Mouse (Mus musculus) midbrain, embryonic 14.5 days (tissue): ENCODE measurements around the gene Meaf6. TPM values are rescaled to one million over a fixed set of nuclear protein-coding genes. Genes with fewer than 3 reads are reported as not detected.

Experiments
- ATAC-seq: fragments of 200-750 bp; cut with Nextera tagmentation; 2 replicates; pipeline ENCODE4 v1.8.0; 2017; ENCODE audit warnings: moderate number of reproducible peaks, moderate library complexity; ENCODE audit not compliant: low FRiP score, low TSS enrichment
- DNase-seq: peaks from one replicate; pipeline ENCODE4 v3.0.0-alpha.2; 2015
- H3K27ac ChIP-seq: fragments of 300-500 bp; sonication (generic); replicated peaks from 2 replicates; pipeline ENCODE4 v1.5.1; 2014; ENCODE audit warnings: mild to moderate bottlenecking, low read depth, low read length, moderate library complexity
- H3K27me3 ChIP-seq: fragments of 300-500 bp; sonication (generic); 2 replicates; pipeline ENCODE4 v1.6.1; 2014; ENCODE audit warnings: low read length, control low read depth, mixed read lengths; ENCODE audit not compliant: control insufficient read depth, insufficient read depth
- H3K36me3 ChIP-seq: fragments of 300-500 bp; sonication (generic); 2 replicates; pipeline ENCODE4 v1.6.1; 2014; ENCODE audit warnings: low read length, control low read depth; ENCODE audit not compliant: control insufficient read depth, insufficient read depth
- H3K4me1 ChIP-seq: fragments of 300-500 bp; sonication (generic); 2 replicates; pipeline ENCODE4 v1.6.1; 2014; ENCODE audit warnings: mild to moderate bottlenecking, antibody characterized with exemption, low read length, control low read depth; ENCODE audit not compliant: control insufficient read depth, insufficient read depth
- H3K4me2 ChIP-seq: fragments of 300-500 bp; sonication (generic); 2 replicates; pipeline ENCODE4 v1.6.1; 2014; ENCODE audit warnings: mild to moderate bottlenecking, low read length, moderate library complexity
- H3K4me3 ChIP-seq: fragments of 300-500 bp; sonication (generic); replicated peaks from 2 replicates; pipeline ENCODE4 v1.5.1; 2014; ENCODE audit warnings: low read depth, low read length
- H3K9ac ChIP-seq: fragments of 300-500 bp; sonication (generic); replicated peaks from 2 replicates; pipeline ENCODE4 v1.6.1; 2014; ENCODE audit warnings: mild to moderate bottlenecking, low read length, moderate library complexity
- H3K9me3 ChIP-seq: fragments of 300-500 bp; sonication (generic); 2 replicates; pipeline ENCODE4 v1.6.1; 2016; ENCODE audit warnings: low read length, control low read depth, mixed read lengths; ENCODE audit not compliant: control insufficient read depth
- WGBS: fragments of 180-500 bp; shearing (Covaris S2); extraction: QIAGEN DNeasy Blood & Tissue Kit; methylation state at CpG from one replicate; pipeline ENCODE4 v1.1.7; 2014; 5-methylcytosine and 5-hydroxymethylcytosine counted together
- polyA plus RNA-seq: library from polyadenylated mRNA; unstranded; fragments of >200 nt; fragmentation: Nextera tagmentation; extraction: Ambion mirVana; gene quantifications from 2 replicates; pipeline ENCODE4 v1.2.1, GENCODE M21; 2014

The Meaf6 gene
- polyA plus RNA-seq, 1 experiment from 2014 or later = 183 TPM

DNA sequence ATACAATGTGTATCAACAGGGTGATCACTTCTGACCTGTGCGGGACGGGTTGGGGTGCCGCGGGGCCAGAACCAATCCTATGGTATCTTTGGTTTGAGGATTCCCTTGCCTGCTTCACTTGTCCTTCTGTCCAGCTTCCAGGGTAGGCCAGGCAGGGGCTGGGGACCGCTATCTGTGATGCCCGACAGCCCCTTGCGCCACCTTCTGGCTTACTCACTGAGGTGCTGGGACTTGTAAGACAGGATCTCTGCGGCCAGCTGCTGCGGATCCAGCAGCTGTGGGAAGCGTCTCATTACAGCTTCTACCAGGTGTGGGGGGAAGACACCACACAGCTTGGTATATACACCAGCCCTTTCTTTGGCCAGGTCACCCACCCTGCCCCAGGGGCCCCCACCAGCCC, 34.1 kb downstream of the Meaf6 start:
- Histone ChIP-seq H3K9ac (no peak overlapping the region), H3K9me3 (no peaks in the 10 kb centered on the region), H3K4me2 (no peak overlapping the region), H3K36me3 (no peaks in the 10 kb centered on the region), H3K4me3 (no peak overlapping the region), H3K27ac (no peak overlapping the region), H3K27me3 (no peaks in the 10 kb centered on the region), H3K4me1 (peaks cover 5% of the 10 kb centered on the region; the same call in 1 of the 2 replicates)
- ATAC-seq (no peak), DNase-seq (peak; percentile 54)
- WGBS = 22% methylated on average over 10 of the region's 10 CpGs

- DNase-seq (no peak), ATAC-seq (no peak)
- Histone ChIP-seq H3K4me3 (no peak overlapping the region), H3K4me1 (peaks cover 5% of the 10 kb centered on the region; the same call in 1 of the 2 replicates), H3K9me3 (no peaks in the 10 kb centered on the region), H3K27me3 (no peaks in the 10 kb centered on the region), H3K27ac (no peak overlapping the region), H3K36me3 (no peaks in the 10 kb centered on the region), H3K9ac (no peak overlapping the region), H3K4me2 (no peak overlapping the region)
- 92% methylated on average over 11 of the region's 11 CpGs for WGBS
Observed at GRCm38 (mm10) chr4:125119721-125120120, 34.8 kb downstream of the Meaf6 start.

GRCm38 (mm10) chr4:125122431-125123278, 37.7 kb downstream of the Meaf6 start:
- H3K9ac ChIP-seq = no peak overlapping the region; the same call in 1 of the 2 replicates
- ATAC-seq (no peak), DNase-seq (no peak)
- peaks cover 12% of the 10 kb centered on the region; the same call in 1 of the 2 replicates for H3K4me1 ChIP-seq
- no peak overlapping the region for H3K27ac ChIP-seq
- H3K9me3 ChIP-seq = no peaks in the 10 kb centered on the region
- H3K4me2 ChIP-seq = no peak overlapping the region
- no peaks in the 10 kb centered on the region for H3K36me3 ChIP-seq
- peaks cover 13% of the 10 kb centered on the region; the same call in 1 of the 2 replicates for H3K27me3 ChIP-seq
- WGBS = 26% methylated on average over 16 of the region's 16 CpGs
- no peak overlapping the region for H3K4me3 ChIP-seq

DNA sequence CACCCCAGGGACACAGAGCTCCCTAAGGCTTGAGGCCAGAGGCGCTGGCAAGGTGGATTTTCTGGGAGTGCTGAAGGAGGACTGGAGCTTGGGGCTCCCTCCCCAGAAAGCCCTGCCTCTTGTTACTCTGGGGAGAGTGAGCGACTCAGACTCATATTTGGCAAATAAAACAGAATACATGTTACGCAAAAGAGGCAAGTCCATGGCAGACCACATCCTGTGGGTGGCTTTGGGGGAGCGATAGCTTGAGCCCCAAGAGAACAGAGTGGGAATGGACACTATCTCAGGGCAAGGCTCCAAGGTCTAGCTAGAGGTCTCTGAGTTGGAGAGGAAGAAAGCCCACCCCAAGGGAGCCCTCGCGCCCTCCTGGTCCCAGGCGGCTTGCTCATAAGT, 38.3 kb downstream of the Meaf6 start:
- WGBS = 74% methylated on average over 7 of the region's 7 CpGs

DNA sequence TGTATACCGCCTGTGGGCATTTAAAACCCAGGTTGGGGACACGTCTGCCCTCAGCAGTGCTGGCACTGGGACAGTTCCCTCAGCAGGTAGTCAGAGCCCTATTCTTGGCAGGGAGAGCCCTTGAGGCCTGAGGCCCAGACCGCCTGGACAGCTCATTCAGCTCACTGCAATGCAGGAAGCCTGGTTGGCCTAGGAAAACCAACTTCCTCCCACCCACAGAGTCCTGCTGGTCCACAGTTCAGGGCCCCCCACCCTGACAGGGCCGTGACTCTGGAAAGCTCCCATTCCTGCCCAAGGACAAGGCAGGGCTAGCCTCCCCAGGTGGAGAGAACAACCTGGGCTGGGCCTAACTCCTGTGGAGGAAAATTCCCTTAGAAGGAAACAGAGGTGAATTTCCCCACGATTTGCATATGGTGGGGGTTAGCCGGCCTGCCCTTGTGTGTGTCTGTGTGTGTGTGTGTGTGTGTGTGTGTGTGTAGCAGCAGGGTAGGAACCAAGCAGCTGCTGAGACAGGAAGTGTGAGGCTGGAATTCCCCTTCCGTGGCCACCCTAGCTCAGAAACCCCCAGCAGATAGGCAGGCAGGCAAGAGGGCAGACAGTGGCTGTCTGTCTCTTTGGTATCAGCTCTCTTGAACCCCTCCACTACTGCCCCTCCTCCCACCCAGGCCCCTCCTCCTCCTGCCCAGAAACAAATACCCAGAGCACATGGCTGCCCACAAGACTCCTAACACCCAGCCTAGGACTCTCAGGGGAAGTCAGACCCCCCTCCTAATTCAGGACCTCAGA, 39.7 kb downstream of the Meaf6 start:
- Histone ChIP-seq H3K36me3 (no peaks in the 10 kb centered on the region), H3K9me3 (no peaks in the 10 kb centered on the region), H3K27me3 (peaks cover 16% of the 10 kb centered on the region; the same call in 1 of the 2 replicates), H3K4me3 (no peak overlapping the region), H3K9ac (no peak overlapping the region), H3K4me1 (peaks cover 16% of the 10 kb centered on the region; the same call in 1 of the 2 replicates), H3K4me2 (no peak overlapping the region), H3K27ac (no peak overlapping the region)
- ATAC-seq (no peak), DNase-seq (no peak)
- WGBS = 49% methylated on average over 7 of the region's 7 CpGs

More for the DNA sequence above, 38.3 kb downstream of the Meaf6 start:
- DNase-seq (no peak), ATAC-seq (no peak)
- no peak overlapping the region for H3K4me3 ChIP-seq
- H3K4me1 ChIP-seq = peaks cover 16% of the 10 kb centered on the region; the same call in 1 of the 2 replicates
- H3K4me2 ChIP-seq = no peak overlapping the region
- no peaks in the 10 kb centered on the region for H3K36me3 ChIP-seq
- H3K9me3 ChIP-seq = no peaks in the 10 kb centered on the region
- H3K27me3 ChIP-seq = peaks cover 16% of the 10 kb centered on the region; the same call in 1 of the 2 replicates
- no peak overlapping the region for H3K27ac ChIP-seq
- no peak overlapping the region; the same call in 1 of the 2 replicates for H3K9ac ChIP-seq

DNA sequence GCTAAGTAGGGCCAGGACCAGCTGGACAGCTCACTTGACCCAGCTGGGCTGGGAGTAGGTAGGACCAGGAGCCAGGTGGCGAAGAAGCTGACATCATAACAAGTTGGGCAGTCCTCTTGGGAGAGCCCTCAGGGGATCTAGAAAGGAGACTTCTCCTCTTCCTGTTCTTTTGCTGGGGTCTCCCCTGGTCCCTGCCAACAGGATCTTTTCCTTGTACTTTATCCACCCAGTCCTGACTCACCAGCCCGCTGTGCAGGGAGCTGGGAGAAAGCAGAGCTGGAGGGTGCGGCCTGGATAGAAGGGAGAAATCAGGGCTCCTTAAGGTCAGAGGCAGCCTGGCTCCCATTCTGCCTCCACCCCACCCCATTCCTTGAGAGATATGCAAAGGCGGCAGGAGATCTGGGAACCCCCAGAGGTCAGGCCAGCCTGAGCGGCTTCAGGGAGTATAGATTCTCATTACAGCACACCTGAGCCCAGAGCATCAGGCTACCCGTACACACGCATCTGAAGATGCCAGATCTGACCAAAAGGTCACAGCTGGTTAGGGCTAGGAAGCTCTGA, 40.5 kb downstream of the Meaf6 start:
- no peak overlapping the region for H3K27ac ChIP-seq
- H3K27me3 ChIP-seq = peaks cover 16% of the 10 kb centered on the region; the same call in 1 of the 2 replicates
- H3K9me3 ChIP-seq = no peaks in the 10 kb centered on the region
- DNase-seq = no peak
- WGBS = 75% methylated on average over 7 of the region's 7 CpGs
- peaks cover 16% of the 10 kb centered on the region; the same call in 1 of the 2 replicates for H3K4me1 ChIP-seq
- no peak overlapping the region for H3K4me2 ChIP-seq
- ATAC-seq = no peak
- no peak overlapping the region for H3K4me3 ChIP-seq
- H3K36me3 ChIP-seq = no peaks in the 10 kb centered on the region
- H3K9ac ChIP-seq = no peak overlapping the region

GRCm38 (mm10) chr4:125126186-125126585, 41.3 kb downstream of the Meaf6 start:
- H3K4me1 ChIP-seq = peaks cover 16% of the 10 kb centered on the region; the same call in 1 of the 2 replicates
- H3K4me3 ChIP-seq = no peak overlapping the region
- WGBS = 87% methylated on average over 3 of the region's 3 CpGs
- peaks cover 16% of the 10 kb centered on the region; the same call in 1 of the 2 replicates for H3K27me3 ChIP-seq
- no peak overlapping the region for H3K4me2 ChIP-seq
- no peak overlapping the region for H3K27ac ChIP-seq
- H3K9ac ChIP-seq = no peak overlapping the region
- no peaks in the 10 kb centered on the region for H3K9me3 ChIP-seq
- DNase-seq = no peak
- H3K36me3 ChIP-seq = no peaks in the 10 kb centered on the region
- ATAC-seq = no peak

DNA sequence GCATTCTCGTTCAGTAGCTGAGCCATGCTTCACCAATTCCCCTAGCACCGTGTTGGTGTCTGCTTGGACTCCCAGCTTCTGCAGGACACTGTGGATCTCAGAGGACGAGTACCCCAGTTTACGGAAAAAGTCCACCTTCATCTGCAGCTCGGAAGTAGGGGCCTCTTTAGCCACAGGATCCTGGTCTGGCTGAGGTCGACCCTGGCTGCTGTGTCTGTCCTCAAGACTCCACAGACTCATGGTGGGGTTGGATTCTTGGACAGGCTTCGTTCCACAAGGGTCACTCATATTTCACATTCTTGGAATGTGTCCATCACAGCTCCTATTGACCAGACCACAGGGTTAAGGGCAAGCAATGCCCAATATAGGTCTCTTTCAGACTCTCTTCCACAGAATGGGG, 41.8 kb downstream of the Meaf6 start:
- WGBS = 81% methylated on average over 7 of the region's 7 CpGs
- no peak overlapping the region for H3K9ac ChIP-seq
- H3K27me3 ChIP-seq = peaks cover 16% of the 10 kb centered on the region; the same call in 1 of the 2 replicates
- no peak overlapping the region for H3K27ac ChIP-seq
- no peak for DNase-seq
- no peak for ATAC-seq
- no peaks in the 10 kb centered on the region for H3K36me3 ChIP-seq
- H3K4me3 ChIP-seq = peak overlapping the region; percentile 57
- H3K9me3 ChIP-seq = no peaks in the 10 kb centered on the region
- H3K4me1 ChIP-seq = peaks cover 16% of the 10 kb centered on the region; the same call in 1 of the 2 replicates
- H3K4me2 ChIP-seq = peak overlapping the region; percentile 96
